Mouse (Mus musculus): ENCODE measurements around the gene Dnajc13.

- no peak for TF ChIP-seq CTCF (IDR thresholded peaks at IDR 0.05; ENCODE audit: low read depth)
- TF ChIP-seq EP300 (IDR thresholded peaks at IDR 0.05; ENCODE audit: low read depth): no peak
Observed at GRCm38 (mm10) chr9:104155100-104155715, 107.5 kb downstream of the Dnajc13 start.
